ENCODE assay signal across 15 mouse cellular contexts in genomic region chr12:106928389-106928788, GRCm38 (mm10).
"Had no signal": no experiment of that assay in that cellular context is flagged by ENCODE, and none has a peak within 500 bp of the region (broad histone marks: within the 10 kb centered on the region; RNA-seq: fewer than 3 reads in every experiment).

No protein-coding gene starts in this region.

- H3K9ac ChIP-seq: kidney, embryonic 15.5 days; limb, embryonic 15.5 days; liver, embryonic 12.5 days; lung, embryonic 14.5 days; stomach, embryonic 15.5 days had no signal

- H3K4me3 ChIP-seq: kidney, embryonic 15.5 days; limb, embryonic 15.5 days; liver, embryonic 12.5 days; myocyte; stomach, embryonic 15.5 days had no signal

- DNase-seq: kidney, adult 2 months; kidney, postnatal 25 days; layer of hippocampus, postnatal 36 days; lung, embryonic 14.5 days; lung, postnatal 10 days; lung, postnatal 4 days; right cerebral cortex, postnatal 14 days; thymus, adult 2 months; thymus, postnatal 25 days had no signal

- H3K36me3 ChIP-seq: kidney, embryonic 15.5 days; limb, embryonic 15.5 days; liver, embryonic 12.5 days; stomach, embryonic 15.5 days had no signal

- H3K27me3 ChIP-seq: kidney, embryonic 15.5 days; limb, embryonic 15.5 days; liver, embryonic 12.5 days; stomach, embryonic 15.5 days had no signal

- ATAC-seq: intestine, embryonic 16.5 days; liver, embryonic 12.5 days had no signal

- H3K9me3 ChIP-seq: kidney, embryonic 15.5 days; limb, embryonic 15.5 days; stomach, embryonic 15.5 days had no signal

- H3K27ac ChIP-seq: kidney, embryonic 15.5 days; limb, embryonic 15.5 days; liver, embryonic 12.5 days; stomach, embryonic 15.5 days had no signal

- H3K4me1 ChIP-seq: liver, embryonic 12.5 days; stomach, embryonic 15.5 days had no signal

- H3K4me2 ChIP-seq: kidney, embryonic 15.5 days; limb, embryonic 15.5 days; liver, embryonic 12.5 days; lung, embryonic 14.5 days; stomach, embryonic 15.5 days had no signal
